Mouse (Mus musculus): Measurements from ENCODE around the gene Tmco1. TPM values are rescaled to one million over a fixed set of nuclear protein-coding genes. Genes with fewer than 3 reads are reported as not detected.
A peak's percentile ranks its signal among the peaks of the same experiment; 100 is the strongest.

The Tmco1 gene
- polyA plus RNA-seq (2015; fragmentation: Nextera tagmentation; extraction: Ambion mirVana), result 81.2 and 84.4 TPM in 2 replicates

- WGBS, result under 1% methylated on average over 77 of the region's 82 CpGs
Measured at GRCm38 (mm10) chr1:167308261-167309054, at the start of gene Tmco1. Tmco1 (plus strand) TSS chr1:167308378.

GRCm38 (mm10) chr1:167259702-167260101 is 48.5 kb upstream of the Tmco1 start:
- WGBS, result 60% methylated on average over 10 of the region's 10 CpGs
- Histone ChIP-seq H3K9me3 (replicated peaks; ENCODE audit: control insufficient read depth, low read length, poor library complexity, severe bottlenecking) (no peaks in the 10 kb centered on the region), H3K27ac (ENCODE audit: low read length) (peak overlapping the region; percentile 22; the same call in 1 of the 2 replicates), H3K4me2 (ENCODE audit: low read length) (no peak overlapping the region), H3K36me3 (ENCODE audit: control insufficient read depth, insufficient read depth, low read length) (no peaks in the 10 kb centered on the region), H3K9ac (ENCODE audit: low read depth, low read length) (no peak overlapping the region), H3K27me3 (ENCODE audit: control insufficient read depth, insufficient read depth, low read depth, low read length) (no peaks in the 10 kb centered on the region), H3K4me3 (ENCODE audit: low read depth, low read length) (no peak overlapping the region), H3K4me1 (ENCODE audit: control insufficient read depth, insufficient read depth, low read length) (no peaks in the 10 kb centered on the region; the same call in 1 of the 2 replicates)
- no peak for ATAC-seq

More at GRCm38 (mm10) chr1:167308261-167309054, at the start of gene Tmco1:
- H3K4me2 ChIP-seq (ENCODE audit: low read length), result peak within 1 kb of the TSS; percentile 85
- peaks cover 6% of the 10 kb centered on the region for H3K4me1 ChIP-seq (ENCODE audit: control insufficient read depth, insufficient read depth, low read length)
- H3K9ac ChIP-seq (ENCODE audit: low read depth, low read length), result peak within 1 kb of the TSS; percentile 87
- H3K4me3 ChIP-seq (ENCODE audit: low read depth, low read length), result peak within 1 kb of the TSS; percentile 68
- peak within 1 kb of the TSS; percentile 94 for H3K27ac ChIP-seq (ENCODE audit: low read length)
- no peaks in the 10 kb centered on the region for H3K9me3 ChIP-seq (replicated peaks; ENCODE audit: control insufficient read depth, low read length, poor library complexity, severe bottlenecking)
- ATAC-seq, result peak; percentile 98
- H3K36me3 ChIP-seq (ENCODE audit: control insufficient read depth, insufficient read depth, low read length), result no peaks in the 10 kb centered on the region
- H3K27me3 ChIP-seq (ENCODE audit: control insufficient read depth, insufficient read depth, low read depth, low read length), result no peaks in the 10 kb centered on the region

GRCm38 (mm10) chr1:167261750-167262149 is 46.4 kb upstream of the Tmco1 start:
- Histone ChIP-seq H3K27me3 (ENCODE audit: control insufficient read depth, insufficient read depth, low read depth, low read length) (no peaks in the 10 kb centered on the region), H3K4me2 (ENCODE audit: low read length) (no peak overlapping the region), H3K4me3 (ENCODE audit: low read depth, low read length) (no peak overlapping the region), H3K9ac (ENCODE audit: low read depth, low read length) (no peak overlapping the region), H3K36me3 (ENCODE audit: control insufficient read depth, insufficient read depth, low read length) (no peaks in the 10 kb centered on the region), H3K27ac (ENCODE audit: low read length) (no peak overlapping the region), H3K9me3 (replicated peaks; ENCODE audit: control insufficient read depth, low read length, poor library complexity, severe bottlenecking) (no peaks in the 10 kb centered on the region), H3K4me1 (ENCODE audit: control insufficient read depth, insufficient read depth, low read length) (no peaks in the 10 kb centered on the region; the same call in 1 of the 2 replicates)
- 95% methylated on average over 11 of the region's 11 CpGs for WGBS
- no peak for ATAC-seq

- ATAC-seq, result no peak
- no peaks in the 10 kb centered on the region for H3K36me3 ChIP-seq (ENCODE audit: control insufficient read depth, insufficient read depth, low read length)
- WGBS, result 81% methylated on average over 10 of the region's 10 CpGs
Measured at GRCm38 (mm10) chr1:167262489-167263041, 45.6 kb upstream of the Tmco1 start.

GRCm38 (mm10) chr1:167265366-167265765 is 42.8 kb upstream of the Tmco1 start:
- WGBS, result 88% methylated on average over 4 of the region's 4 CpGs
- Histone ChIP-seq H3K4me3 (ENCODE audit: low read depth, low read length) (no peak overlapping the region), H3K9ac (ENCODE audit: low read depth, low read length) (no peak overlapping the region), H3K4me2 (ENCODE audit: low read length) (no peak overlapping the region), H3K27ac (ENCODE audit: low read length) (no peak overlapping the region), H3K36me3 (ENCODE audit: control insufficient read depth, insufficient read depth, low read length) (no peaks in the 10 kb centered on the region), H3K27me3 (ENCODE audit: control insufficient read depth, insufficient read depth, low read depth, low read length) (no peaks in the 10 kb centered on the region), H3K4me1 (ENCODE audit: control insufficient read depth, insufficient read depth, low read length) (peaks cover 15% of the 10 kb centered on the region), H3K9me3 (replicated peaks; ENCODE audit: control insufficient read depth, low read length, poor library complexity, severe bottlenecking) (no peaks in the 10 kb centered on the region)
- ATAC-seq, result no peak

More at GRCm38 (mm10) chr1:167262489-167263041, 45.6 kb upstream of the Tmco1 start:
- H3K4me3 ChIP-seq (ENCODE audit: low read depth, low read length), result no peak overlapping the region
- no peak overlapping the region for H3K9ac ChIP-seq (ENCODE audit: low read depth, low read length)
- H3K27me3 ChIP-seq (ENCODE audit: control insufficient read depth, insufficient read depth, low read depth, low read length), result no peaks in the 10 kb centered on the region
- no peak overlapping the region for H3K4me2 ChIP-seq (ENCODE audit: low read length)
- H3K4me1 ChIP-seq (ENCODE audit: control insufficient read depth, insufficient read depth, low read length), result no peaks in the 10 kb centered on the region; the same call in 1 of the 2 replicates
- H3K9me3 ChIP-seq (replicated peaks; ENCODE audit: control insufficient read depth, low read length, poor library complexity, severe bottlenecking), result no peaks in the 10 kb centered on the region
- no peak overlapping the region for H3K27ac ChIP-seq (ENCODE audit: low read length)

- 84% methylated on average over 3 of the region's 3 CpGs for WGBS
- Histone ChIP-seq H3K4me2 (ENCODE audit: low read length) (no peak overlapping the region), H3K4me3 (ENCODE audit: low read depth, low read length) (no peak overlapping the region), H3K4me1 (ENCODE audit: control insufficient read depth, insufficient read depth, low read length) (peaks cover 28% of the 10 kb centered on the region), H3K36me3 (ENCODE audit: control insufficient read depth, insufficient read depth, low read length) (no peaks in the 10 kb centered on the region), H3K27ac (ENCODE audit: low read length) (no peak overlapping the region), H3K9me3 (replicated peaks; ENCODE audit: control insufficient read depth, low read length, poor library complexity, severe bottlenecking) (no peaks in the 10 kb centered on the region), H3K9ac (ENCODE audit: low read depth, low read length) (no peak overlapping the region), H3K27me3 (ENCODE audit: control insufficient read depth, insufficient read depth, low read depth, low read length) (no peaks in the 10 kb centered on the region)
- ATAC-seq, result no peak
Measured at GRCm38 (mm10) chr1:167266720-167267119, 41.5 kb upstream of the Tmco1 start.

- WGBS, result 91% methylated on average over 9 of the region's 9 CpGs
Measured at GRCm38 (mm10) chr1:167268360-167269063, 39.7 kb upstream of the Tmco1 start.

GRCm38 (mm10) chr1:167269350-167269811 is 38.8 kb upstream of the Tmco1 start:
- ATAC-seq, result peak; percentile 7; the same call in 1 of the 2 replicates
- H3K4me2 ChIP-seq (ENCODE audit: low read length), result no peak overlapping the region; the same call in 1 of the 2 replicates
- WGBS, result 25% methylated on average over 14 of the region's 14 CpGs
- no peaks in the 10 kb centered on the region for H3K27me3 ChIP-seq (ENCODE audit: control insufficient read depth, insufficient read depth, low read depth, low read length)
- no peak overlapping the region for H3K9ac ChIP-seq (ENCODE audit: low read depth, low read length)
- H3K36me3 ChIP-seq (ENCODE audit: control insufficient read depth, insufficient read depth, low read length), result no peaks in the 10 kb centered on the region
- no peak overlapping the region for H3K4me3 ChIP-seq (ENCODE audit: low read depth, low read length)
- H3K9me3 ChIP-seq (replicated peaks; ENCODE audit: control insufficient read depth, low read length, poor library complexity, severe bottlenecking), result no peaks in the 10 kb centered on the region
- peaks cover 35% of the 10 kb centered on the region for H3K4me1 ChIP-seq (ENCODE audit: control insufficient read depth, insufficient read depth, low read length)
- peak overlapping the region; percentile 64; the same call in 1 of the 2 replicates for H3K27ac ChIP-seq (ENCODE audit: low read length)

More at GRCm38 (mm10) chr1:167268360-167269063, 39.7 kb upstream of the Tmco1 start:
- H3K9ac ChIP-seq (ENCODE audit: low read depth, low read length), result no peak overlapping the region
- H3K9me3 ChIP-seq (replicated peaks; ENCODE audit: control insufficient read depth, low read length, poor library complexity, severe bottlenecking), result no peaks in the 10 kb centered on the region
- no peak overlapping the region for H3K4me2 ChIP-seq (ENCODE audit: low read length)
- ATAC-seq, result no peak
- no peak overlapping the region for H3K4me3 ChIP-seq (ENCODE audit: low read depth, low read length)
- no peak overlapping the region for H3K27ac ChIP-seq (ENCODE audit: low read length)
- peaks cover 33% of the 10 kb centered on the region for H3K4me1 ChIP-seq (ENCODE audit: control insufficient read depth, insufficient read depth, low read length)
- no peaks in the 10 kb centered on the region for H3K27me3 ChIP-seq (ENCODE audit: control insufficient read depth, insufficient read depth, low read depth, low read length)
- H3K36me3 ChIP-seq (ENCODE audit: control insufficient read depth, insufficient read depth, low read length), result no peaks in the 10 kb centered on the region
